Mouse (Mus musculus): ENCODE results near the gene C1qtnf9.

Gene C1qtnf9

DNA sequence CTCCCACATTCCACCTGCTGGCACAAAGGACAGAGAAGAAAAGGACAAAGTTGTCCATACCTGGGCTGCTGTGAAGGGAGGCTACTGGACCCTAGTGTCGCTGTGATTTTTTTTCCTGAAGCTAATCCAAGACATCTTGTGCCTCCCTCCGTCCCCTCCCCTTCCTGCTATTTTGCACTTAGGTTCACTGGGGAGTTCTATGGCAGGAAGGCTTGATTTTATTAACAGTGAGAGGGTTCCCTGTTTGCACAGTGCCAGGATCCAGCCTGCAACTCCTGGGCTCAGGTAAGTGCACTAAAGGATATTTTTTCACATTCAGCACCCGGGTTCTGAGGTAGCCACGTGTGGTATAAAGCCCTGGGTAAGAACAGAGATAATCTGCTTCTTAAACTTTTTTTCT lies at the start of gene C1qtnf9:
C1qtnf9 (plus strand) TSS at position 251 of the 400 bp plus-strand sequence.
- no peak for DNase-seq (ENCODE audit: inconsistent age in 2 of 2, low spot score in 1 of 2)

DNA sequence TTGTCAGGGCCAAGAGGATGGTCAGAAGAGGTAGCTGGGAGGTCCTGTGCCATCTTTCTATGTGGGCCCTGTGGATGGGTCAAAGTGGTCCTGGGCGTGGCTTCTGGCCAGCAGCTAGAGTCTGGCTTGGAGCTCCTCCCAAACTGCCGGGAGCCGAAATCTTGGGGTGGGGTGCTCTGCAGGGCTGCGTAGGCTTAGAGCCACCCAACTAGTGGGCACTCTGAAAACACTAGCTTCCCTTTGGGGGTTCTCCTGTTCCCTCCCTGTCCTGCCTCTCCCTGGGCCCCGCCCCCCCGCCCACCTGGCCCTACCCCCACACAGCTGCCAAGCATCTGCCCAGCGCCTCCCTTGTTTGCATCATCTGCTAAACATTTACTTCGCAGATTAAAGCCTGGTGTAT lies 46.6 kb upstream of the C1qtnf9 start:
- DNase-seq (ENCODE audit: inconsistent age in 2 of 2, low spot score in 1 of 2): peak in 1 of 2 experiments; percentile 6

DNA sequence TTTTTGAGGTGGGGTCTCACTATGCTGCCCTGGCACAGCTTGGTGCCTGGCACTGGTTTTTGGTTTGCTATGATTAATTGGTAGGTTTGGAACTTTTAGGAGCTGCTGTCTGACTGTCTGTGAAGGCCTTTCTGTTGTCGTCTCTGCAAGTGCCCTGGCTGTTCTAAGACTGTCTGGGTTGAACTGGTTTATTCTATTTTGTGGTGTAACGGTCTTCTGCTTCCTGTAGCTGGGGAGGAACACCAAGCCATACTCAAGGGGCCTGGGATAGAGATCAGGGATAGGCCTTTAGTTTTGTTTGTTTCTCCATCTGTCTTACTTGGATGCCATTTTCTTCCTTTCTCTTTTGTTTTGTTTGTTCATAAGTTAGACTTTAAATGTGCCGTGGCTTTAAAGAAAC lies 46.0 kb upstream of the C1qtnf9 start:
- DNase-seq (ENCODE audit: inconsistent age in 2 of 2, low spot score in 1 of 2): no peak

- peak; percentile 72 to 81 for DNase-seq (ENCODE audit: inconsistent age in 2 of 2, low spot score in 1 of 2)
These were observed 41.8 kb upstream of the C1qtnf9 start for GRCm38 (mm10) chr14:60726091-60726490.

- DNase-seq (ENCODE audit: inconsistent age in 2 of 2, low spot score in 1 of 2): peak in 1 of 2 experiments; percentile 7
These were observed 40.8 kb upstream of the C1qtnf9 start for GRCm38 (mm10) chr14:60727130-60727529.

GRCm38 (mm10) chr14:60732081-60732480 lies 35.9 kb upstream of the C1qtnf9 start:
- no peak for DNase-seq (ENCODE audit: inconsistent age in 2 of 2, low spot score in 1 of 2)

GRCm38 (mm10) chr14:60732787-60733186 lies 35.1 kb upstream of the C1qtnf9 start:
- DNase-seq (ENCODE audit: inconsistent age in 2 of 2, low spot score in 1 of 2): peak; percentile 64 to 76

DNA sequence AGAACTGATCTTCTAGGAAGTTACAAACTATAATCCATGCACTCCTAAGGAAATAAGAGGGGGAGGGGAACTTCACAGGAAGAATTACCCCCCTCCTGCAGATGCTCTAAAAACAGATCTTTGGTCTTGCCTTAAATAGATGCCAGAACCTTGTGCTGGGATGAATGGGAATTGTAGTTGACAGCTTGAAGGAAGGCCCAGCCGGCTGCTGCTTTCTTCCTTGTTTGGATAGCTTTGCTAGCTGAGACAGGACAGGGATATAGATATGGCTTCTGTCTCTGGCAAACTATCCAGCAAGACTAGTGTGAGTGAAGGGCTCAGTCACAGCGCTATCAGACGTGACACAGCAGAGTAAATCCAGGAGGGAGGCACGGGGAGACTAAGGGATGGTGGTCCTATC lies 34.2 kb upstream of the C1qtnf9 start:
- no peak for DNase-seq (ENCODE audit: inconsistent age in 2 of 2, low spot score in 1 of 2)

DNA sequence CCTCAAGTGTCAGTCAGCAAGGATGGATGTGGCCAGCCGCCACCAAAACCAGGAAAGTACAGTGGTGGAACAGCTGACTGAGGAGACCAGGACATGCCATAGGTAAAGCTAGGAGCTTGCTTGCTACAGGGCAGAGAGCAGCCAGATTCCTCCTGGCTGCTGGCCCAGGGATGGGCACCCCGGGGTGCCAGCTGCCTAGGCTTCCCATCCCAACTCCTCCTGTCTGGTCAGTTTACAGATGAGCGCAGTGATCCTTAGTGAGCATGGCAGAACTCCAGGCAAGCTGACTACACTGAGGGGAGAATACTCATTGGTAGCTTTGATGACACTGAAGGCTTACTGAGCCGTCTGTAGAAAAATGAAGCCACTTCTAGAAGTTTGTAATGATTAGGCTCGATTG lies 32.7 kb upstream of the C1qtnf9 start:
- no peak for DNase-seq (ENCODE audit: inconsistent age in 2 of 2, low spot score in 1 of 2)

DNA sequence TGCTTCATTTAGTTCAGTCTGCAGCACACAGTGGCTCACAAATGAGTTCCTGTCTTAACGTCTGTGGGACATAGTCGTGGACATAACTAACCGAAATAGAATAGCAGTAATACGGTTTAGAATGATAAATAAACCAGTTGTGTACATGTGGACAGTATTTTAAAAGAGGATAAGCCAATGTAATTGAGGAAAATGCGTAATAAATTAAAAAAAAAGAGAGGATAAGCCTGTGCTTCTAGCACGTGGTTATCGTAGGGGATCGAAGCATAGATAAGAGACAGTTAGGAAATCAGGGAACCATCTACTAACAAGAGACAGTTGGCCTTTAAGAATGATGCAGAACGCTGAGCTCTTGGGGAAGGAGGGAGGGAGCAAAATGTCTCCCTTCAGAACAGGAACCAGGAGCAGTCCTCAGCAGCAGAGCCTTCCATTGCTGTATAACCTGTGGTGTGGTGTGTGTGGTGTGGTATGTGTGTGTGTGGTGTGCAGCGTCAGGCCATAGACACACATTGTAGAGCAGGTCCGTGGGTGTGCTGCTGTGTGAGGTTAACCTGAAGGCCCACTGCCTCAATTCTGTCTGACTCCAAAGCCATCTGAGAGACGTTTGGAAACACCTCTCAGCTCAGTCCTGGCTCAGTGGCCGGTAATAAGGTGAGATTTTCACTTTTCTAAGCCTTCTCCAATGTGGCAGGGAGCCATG lies 31.9 kb upstream of the C1qtnf9 start:
- DNase-seq (ENCODE audit: inconsistent age in 2 of 2, low spot score in 1 of 2): no peak

- peak; percentile 59 to 78 for DNase-seq (ENCODE audit: inconsistent age in 2 of 2, low spot score in 1 of 2)
These were observed 31.2 kb upstream of the C1qtnf9 start for GRCm38 (mm10) chr14:60736591-60737192.

- no peak for DNase-seq (ENCODE audit: inconsistent age in 2 of 2, low spot score in 1 of 2)
These were observed 30.7 kb upstream of the C1qtnf9 start for GRCm38 (mm10) chr14:60737202-60737611.

- DNase-seq (ENCODE audit: inconsistent age in 2 of 2, low spot score in 1 of 2): no peak
These were observed 29.4 kb upstream of the C1qtnf9 start for GRCm38 (mm10) chr14:60738434-60738938.

DNA sequence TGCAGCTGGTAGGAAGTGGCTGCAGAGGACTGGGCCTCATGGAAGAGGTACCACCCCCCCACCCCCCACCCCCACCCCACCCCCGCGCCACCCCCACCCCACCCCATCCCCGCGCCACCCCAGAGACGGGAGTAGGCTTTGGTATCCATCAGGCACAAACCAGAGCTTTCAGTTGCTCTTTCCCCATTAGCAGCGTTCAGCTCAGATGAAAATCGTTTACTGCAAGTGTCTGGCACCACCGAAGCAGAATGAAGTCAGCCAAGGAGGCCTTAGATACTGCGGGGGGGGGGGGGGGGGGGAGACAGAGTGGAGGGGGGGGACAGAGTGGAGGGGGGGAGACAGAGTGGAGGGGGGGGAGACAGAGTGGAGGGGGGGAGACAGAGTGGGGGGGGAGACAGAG lies 28.8 kb upstream of the C1qtnf9 start:
- DNase-seq (ENCODE audit: inconsistent age in 2 of 2, low spot score in 1 of 2): no peak

- DNase-seq (ENCODE audit: inconsistent age in 2 of 2, low spot score in 1 of 2): peak; percentile 53 to 73
These were observed 28.3 kb upstream of the C1qtnf9 start for GRCm38 (mm10) chr14:60739616-60740015.

- peak in 1 of 2 experiments; percentile 72 for DNase-seq (ENCODE audit: inconsistent age in 2 of 2, low spot score in 1 of 2)
These were observed 27.4 kb upstream of the C1qtnf9 start for GRCm38 (mm10) chr14:60740507-60740906.

GRCm38 (mm10) chr14:60741033-60741432 lies 26.9 kb upstream of the C1qtnf9 start:
- peak in 1 of 2 experiments; percentile 45 for DNase-seq (ENCODE audit: inconsistent age in 2 of 2, low spot score in 1 of 2)

DNA sequence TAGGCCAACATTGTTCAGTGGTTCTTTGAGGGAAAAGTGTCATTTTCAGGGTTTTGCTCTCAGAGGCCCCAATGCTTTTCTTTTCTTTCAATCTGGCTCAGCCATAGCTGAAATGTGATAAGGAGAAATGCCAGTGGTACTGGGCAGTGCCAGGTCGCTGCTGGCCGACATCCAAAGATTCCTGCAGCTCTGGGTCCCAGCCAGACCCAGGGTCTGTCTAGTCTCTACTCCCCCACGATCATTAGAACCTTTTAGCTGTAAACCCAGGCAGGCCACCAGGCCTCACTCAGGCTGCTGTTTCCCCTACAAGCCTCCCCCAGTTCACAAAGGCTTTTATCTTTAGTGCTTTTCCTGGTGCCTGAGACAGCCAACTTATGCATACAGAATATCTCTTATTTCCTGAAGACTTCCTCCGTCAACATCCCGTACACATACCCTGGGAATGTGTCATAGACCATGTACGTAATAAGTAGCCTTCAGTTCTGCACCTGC lies 26.4 kb upstream of the C1qtnf9 start:
- DNase-seq (ENCODE audit: inconsistent age in 2 of 2, low spot score in 1 of 2): peak; percentile 84 to 91

- no peak for DNase-seq (ENCODE audit: inconsistent age in 2 of 2, low spot score in 1 of 2)
These were observed 24.3 kb upstream of the C1qtnf9 start for GRCm38 (mm10) chr14:60743681-60744080.

DNA sequence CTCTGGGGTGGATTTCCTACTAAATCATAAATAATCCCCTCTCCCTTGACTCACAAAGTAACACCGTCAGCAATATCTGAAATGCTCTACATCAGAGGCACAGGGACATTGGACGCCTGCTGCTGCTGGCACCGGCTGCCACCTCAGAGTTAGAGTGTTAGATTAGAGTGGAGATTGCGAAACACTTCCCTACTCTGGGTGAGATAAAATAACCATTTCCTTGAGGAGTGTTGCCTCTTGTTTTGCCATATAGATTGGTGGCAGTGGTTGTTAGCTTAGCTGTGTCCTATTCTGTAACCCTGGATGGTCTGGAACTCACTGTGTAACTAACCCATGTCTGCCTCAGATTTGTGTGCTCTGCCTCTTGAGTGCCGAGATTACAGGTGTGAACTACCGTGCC lies 22.7 kb upstream of the C1qtnf9 start:
- DNase-seq (ENCODE audit: inconsistent age in 2 of 2, low spot score in 1 of 2): no peak

GRCm38 (mm10) chr14:60746141-60746540 lies 21.8 kb upstream of the C1qtnf9 start:
- no peak for DNase-seq (ENCODE audit: inconsistent age in 2 of 2, low spot score in 1 of 2)

GRCm38 (mm10) chr14:60747154-60747870 lies 20.6 kb upstream of the C1qtnf9 start:
- DNase-seq (ENCODE audit: inconsistent age in 2 of 2, low spot score in 1 of 2): no peak
